Mouse (Mus musculus): ENCODE measurements at regions not wholly inside any gene's neighbourhood (a gene's known extent, or its start where the extent isn't known, plus 50 kb on each side); places are given as distances from the start of the nearest gene placed in this dataset.
"Not testable (repeated sequence)": the region's sequence is repeated elsewhere in the genome, so short reads cannot be mapped to it uniquely, and the experiment has no call there.

- Histone ChIP-seq H3K4me2 (no peak overlapping the region), H3K27ac (ENCODE audit: low read depth) (no peak overlapping the region), H3K36me3 (ENCODE audit: insufficient read depth) (no peaks in the 10 kb centered on the region), H3K4me3 (ENCODE audit: low read depth, low read length) (no peak overlapping the region), H3K4me1 (ENCODE audit: insufficient read depth) (no peaks in the 10 kb centered on the region), H3K27me3 (ENCODE audit: insufficient read depth, low read length) (no peaks in the 10 kb centered on the region), H3K9me3 (ENCODE audit: low read depth, low read length) (no peaks in the 10 kb centered on the region), H3K9ac (no peak overlapping the region)
- WGBS: 78% methylated on average over 1 of the region's 1 CpGs
- no peak for ATAC-seq (ENCODE audit: insufficient read depth)
- no peak for DNase-seq
- no peak for TF ChIP-seq CTCF (IDR thresholded peaks at IDR 0.05; ENCODE audit: low read depth)
These were observed 175.0 kb upstream of the Ngly1 start for GRCm38 (mm10) chr14:16074089-16074488.

DNA sequence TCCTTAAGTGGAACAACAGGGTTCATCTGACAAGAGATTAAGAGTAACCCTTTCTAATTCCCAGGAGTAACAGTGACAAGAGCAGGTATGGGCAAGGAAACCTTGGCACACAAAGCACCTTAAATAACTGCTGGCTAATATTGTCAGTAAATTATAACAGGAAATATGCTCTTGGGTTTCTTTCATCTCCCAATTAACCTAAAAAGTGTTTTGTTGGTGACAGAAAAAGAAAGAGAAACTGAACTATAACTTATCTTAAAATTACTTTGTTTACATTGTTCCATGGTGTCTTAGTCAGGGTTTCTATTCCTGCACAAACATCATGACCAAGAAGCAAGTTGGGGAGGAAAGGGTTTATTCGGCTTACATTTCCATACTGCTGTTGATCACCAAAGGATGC is 170.0 kb upstream of the Ngly1 start:
- no peak overlapping the region for H3K4me2 ChIP-seq
- no peak overlapping the region for H3K9ac ChIP-seq
- no peak overlapping the region for H3K4me3 ChIP-seq (ENCODE audit: low read depth, low read length)
- H3K27ac ChIP-seq (ENCODE audit: low read depth): no peak overlapping the region
- no peaks in the 10 kb centered on the region for H3K36me3 ChIP-seq (ENCODE audit: insufficient read depth)
- H3K27me3 ChIP-seq (ENCODE audit: insufficient read depth, low read length): no peaks in the 10 kb centered on the region
- no peak for TF ChIP-seq CTCF (IDR thresholded peaks at IDR 0.05; ENCODE audit: low read depth)
- WGBS: 89% methylated on average over 1 of the region's 1 CpGs
- H3K4me1 ChIP-seq (ENCODE audit: insufficient read depth): no peaks in the 10 kb centered on the region
- no peak for DNase-seq
- H3K9me3 ChIP-seq (ENCODE audit: low read depth, low read length): no peaks in the 10 kb centered on the region
- no peak for ATAC-seq (ENCODE audit: insufficient read depth)

- not testable (repeated sequence) for H3K9ac ChIP-seq; H3K27me3 ChIP-seq (ENCODE audit: insufficient read depth, low read length); H3K9me3 ChIP-seq (ENCODE audit: low read depth, low read length); DNase-seq; H3K27ac ChIP-seq (ENCODE audit: low read depth); H3K36me3 ChIP-seq (ENCODE audit: insufficient read depth); H3K4me3 ChIP-seq (ENCODE audit: low read depth, low read length); H3K4me2 ChIP-seq; H3K4me1 ChIP-seq (ENCODE audit: insufficient read depth); ATAC-seq (ENCODE audit: insufficient read depth)
These were observed 161.8 kb upstream of the Ngly1 start for GRCm38 (mm10) chr14:16087231-16087630.

DNA sequence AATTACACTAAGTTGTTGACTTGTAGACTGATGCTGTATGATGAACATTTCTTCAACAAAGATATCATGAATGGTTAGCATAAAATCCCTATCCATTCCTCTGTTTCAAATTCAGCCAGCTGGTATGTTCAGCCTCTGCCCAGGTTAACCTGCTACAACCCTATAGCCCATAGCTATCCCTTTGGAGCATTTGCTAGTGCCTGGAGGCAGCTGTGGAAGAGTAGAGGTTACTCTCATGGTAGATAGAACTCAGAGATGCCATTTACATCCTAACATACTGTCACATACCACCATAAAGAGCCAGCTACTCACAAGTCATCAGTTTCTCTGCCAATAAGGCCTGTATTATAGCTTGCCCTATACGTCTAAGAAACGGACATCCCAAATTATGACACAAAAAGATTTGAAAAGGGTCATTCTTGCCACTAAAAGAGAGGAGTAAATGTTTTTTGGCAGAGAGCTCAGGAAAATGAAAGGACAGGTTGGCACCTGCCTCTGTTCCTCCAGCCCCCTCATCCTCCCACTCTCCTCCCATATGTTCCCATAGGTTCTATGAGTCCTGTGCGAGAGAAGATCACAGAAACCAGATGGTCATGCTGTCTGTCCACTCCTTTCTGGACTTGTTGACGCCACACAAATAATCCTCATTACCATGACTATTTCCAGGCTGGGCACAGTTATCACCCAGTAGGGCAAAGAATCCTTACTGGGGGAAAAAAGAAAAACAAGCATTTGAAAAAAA is 156.5 kb upstream of the Ngly1 start:
- TF ChIP-seq CTCF (IDR thresholded peaks at IDR 0.05; ENCODE audit: low read depth): no peak
- Histone ChIP-seq H3K27me3 (ENCODE audit: insufficient read depth, low read length) (no peaks in the 10 kb centered on the region), H3K4me2 (no peak overlapping the region), H3K4me1 (ENCODE audit: insufficient read depth) (no peaks in the 10 kb centered on the region), H3K27ac (ENCODE audit: low read depth) (no peak overlapping the region), H3K36me3 (ENCODE audit: insufficient read depth) (no peaks in the 10 kb centered on the region), H3K9me3 (ENCODE audit: low read depth, low read length) (no peaks in the 10 kb centered on the region), H3K9ac (no peak overlapping the region), H3K4me3 (ENCODE audit: low read depth, low read length) (no peak overlapping the region)
- WGBS: 87% methylated on average over 4 of the region's 4 CpGs
- no peak for DNase-seq
- no peak for ATAC-seq (ENCODE audit: insufficient read depth)

DNA sequence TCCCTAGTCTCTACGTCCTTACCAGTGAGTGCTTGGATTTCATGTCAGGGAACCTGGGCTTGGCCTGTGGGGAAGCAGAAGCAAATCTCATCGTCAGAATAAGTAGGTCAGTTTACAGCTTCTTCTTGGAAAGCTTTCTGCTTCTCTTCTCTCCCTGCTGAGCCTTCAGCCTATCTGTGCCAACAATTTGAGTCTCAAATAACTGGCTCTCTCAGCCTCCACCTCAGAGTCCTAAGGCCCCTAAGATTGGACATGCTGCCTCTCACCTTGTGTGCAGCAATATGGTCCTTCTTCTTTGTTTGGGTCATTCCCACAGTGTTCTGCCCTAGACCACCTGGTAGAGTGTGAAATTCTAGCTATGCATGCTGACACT is 156.0 kb upstream of the Ngly1 start:
- no peaks in the 10 kb centered on the region for H3K9me3 ChIP-seq (ENCODE audit: low read depth, low read length)
- WGBS: 50% methylated on average over 2 of the region's 2 CpGs
- TF ChIP-seq CTCF (IDR thresholded peaks at IDR 0.05; ENCODE audit: low read depth): no peak
- no peak overlapping the region for H3K27ac ChIP-seq (ENCODE audit: low read depth)
- DNase-seq: no peak
- no peaks in the 10 kb centered on the region for H3K36me3 ChIP-seq (ENCODE audit: insufficient read depth)
- H3K4me1 ChIP-seq (ENCODE audit: insufficient read depth): no peaks in the 10 kb centered on the region
- no peak overlapping the region for H3K4me2 ChIP-seq
- no peak overlapping the region for H3K4me3 ChIP-seq (ENCODE audit: low read depth, low read length)
- no peak overlapping the region for H3K9ac ChIP-seq
- no peaks in the 10 kb centered on the region for H3K27me3 ChIP-seq (ENCODE audit: insufficient read depth, low read length)
- ATAC-seq (ENCODE audit: insufficient read depth): no peak

GRCm38 (mm10) chr14:16109414-16109813 is 139.7 kb upstream of the Ngly1 start:
- H3K27me3 ChIP-seq (ENCODE audit: insufficient read depth, low read length): no peaks in the 10 kb centered on the region
- no peaks in the 10 kb centered on the region for H3K4me1 ChIP-seq (ENCODE audit: insufficient read depth)
- no peak for DNase-seq
- WGBS: 82% methylated on average over 1 of the region's 1 CpGs
- H3K9me3 ChIP-seq (ENCODE audit: low read depth, low read length): no peaks in the 10 kb centered on the region
- H3K4me3 ChIP-seq (ENCODE audit: low read depth, low read length): no peak overlapping the region
- no peak for TF ChIP-seq CTCF (IDR thresholded peaks at IDR 0.05; ENCODE audit: low read depth)
- H3K4me2 ChIP-seq: no peak overlapping the region
- H3K9ac ChIP-seq: no peak overlapping the region
- no peak overlapping the region for H3K27ac ChIP-seq (ENCODE audit: low read depth)
- ATAC-seq (ENCODE audit: insufficient read depth): no peak
- H3K36me3 ChIP-seq (ENCODE audit: insufficient read depth): no peaks in the 10 kb centered on the region

- H3K4me1 ChIP-seq (ENCODE audit: insufficient read depth): no peaks in the 10 kb centered on the region
- no peaks in the 10 kb centered on the region for H3K36me3 ChIP-seq (ENCODE audit: insufficient read depth)
- H3K9ac ChIP-seq: no peak overlapping the region
- no peak for ATAC-seq (ENCODE audit: insufficient read depth)
- no peak overlapping the region for H3K4me2 ChIP-seq
- H3K27me3 ChIP-seq (ENCODE audit: insufficient read depth, low read length): no peaks in the 10 kb centered on the region
- no peak overlapping the region for H3K27ac ChIP-seq (ENCODE audit: low read depth)
- DNase-seq: no peak
- 89% methylated on average over 3 of the region's 3 CpGs for WGBS
- H3K9me3 ChIP-seq (ENCODE audit: low read depth, low read length): no peaks in the 10 kb centered on the region
- no peak overlapping the region for H3K4me3 ChIP-seq (ENCODE audit: low read depth, low read length)
- TF ChIP-seq CTCF (IDR thresholded peaks at IDR 0.05; ENCODE audit: low read depth): no peak
These were observed 116.4 kb upstream of the Ngly1 start for GRCm38 (mm10) chr14:16132672-16133071.

GRCm38 (mm10) chr14:16133410-16133809 is 115.7 kb upstream of the Ngly1 start:
- no peak for TF ChIP-seq CTCF (IDR thresholded peaks at IDR 0.05; ENCODE audit: low read depth)
- 72% methylated on average over 3 of the region's 3 CpGs for WGBS
- Histone ChIP-seq H3K27ac (ENCODE audit: low read depth) (no peak overlapping the region), H3K9me3 (ENCODE audit: low read depth, low read length) (no peaks in the 10 kb centered on the region), H3K4me1 (ENCODE audit: insufficient read depth) (no peaks in the 10 kb centered on the region), H3K36me3 (ENCODE audit: insufficient read depth) (no peaks in the 10 kb centered on the region), H3K4me2 (no peak overlapping the region), H3K9ac (no peak overlapping the region), H3K27me3 (ENCODE audit: insufficient read depth, low read length) (no peaks in the 10 kb centered on the region), H3K4me3 (ENCODE audit: low read depth, low read length) (no peak overlapping the region)
- no peak for DNase-seq
- no peak for ATAC-seq (ENCODE audit: insufficient read depth)
